Mouse (Mus musculus) liver, adult 2 months (tissue): ENCODE measurements at regions not wholly inside any gene's neighbourhood (a gene's known extent, or its start where the extent isn't known, plus 50 kb on each side); places are given as distances from the start of the nearest gene placed in this dataset.

Experiments used
- CTCF ChIP-seq: fragments of 200-500 bp; IDR thresholded peaks from 2 replicates; pipeline ENCODE4 v1.5.1; 2011; ENCODE audit warnings: low read depth, low read length, control low read depth
- POLR2A ChIP-seq: fragments of 200-500 bp; IDR thresholded peaks from 2 replicates; pipeline ENCODE4 v1.6.1; 2011; ENCODE audit warnings: low read length, control low read depth; ENCODE audit not compliant: insufficient read depth; ENCODE audit errors: extremely low read depth

- TF ChIP-seq POLR2A (no peak), CTCF (no peak)
Measured at GRCm38 (mm10) chr6:48197696-48198378, 111.4 kb upstream of the Zfp746 start.
